Mouse (Mus musculus) lung, postnatal 0 days (tissue): ENCODE data around the gene Gm28047.

Source experiments
- CTCF ChIP-seq: IDR thresholded peaks from 2 replicates; pipeline ENCODE4 v1.5.1; 2016; ENCODE audit warnings: antibody characterized with exemption, mild to moderate bottlenecking
- EP300 ChIP-seq: IDR thresholded peaks from 2 replicates; pipeline ENCODE4 v1.6.1; 2016; ENCODE audit warnings: antibody characterized with exemption, mild to moderate bottlenecking, control low read depth

DNA sequence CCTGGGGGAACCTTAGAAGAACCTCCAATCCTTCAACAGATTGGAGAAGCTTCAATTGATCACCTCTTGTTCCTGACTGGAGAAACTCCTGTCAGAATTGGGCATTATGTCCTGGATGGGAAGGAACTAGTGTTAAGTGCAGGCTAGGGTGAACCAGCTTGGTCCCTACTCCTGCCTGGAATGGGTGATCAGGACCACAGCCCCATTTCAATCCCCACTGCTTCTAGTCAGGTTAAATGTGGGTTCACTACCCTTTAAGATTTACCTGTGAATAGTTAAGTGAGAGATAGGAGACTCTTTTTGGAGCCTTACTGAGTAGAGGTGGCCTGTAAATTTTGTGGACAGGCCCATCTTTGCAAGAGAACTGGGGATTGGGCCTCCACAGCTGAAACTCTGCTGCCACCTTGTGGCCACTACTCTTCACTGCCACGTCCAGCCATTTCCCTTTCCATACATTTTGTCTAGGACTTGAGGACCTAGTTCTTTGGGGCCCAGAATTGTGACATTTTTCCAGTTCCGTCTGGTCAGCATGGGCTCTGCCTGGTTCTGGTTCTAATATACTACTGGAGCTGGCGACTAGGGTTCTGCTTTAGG is 99.9 kb downstream of the Gm28047 start, which contains the start of gene Npff:
- peak; percentile 94 for TF ChIP-seq CTCF
- TF ChIP-seq EP300, result no peak
